Mouse (Mus musculus): ENCODE data around the gene Vmn2r110. TPM values are rescaled to one million over a fixed set of nuclear protein-coding genes. Genes with fewer than 3 reads are reported as not detected.

The Vmn2r110 gene
- not detected for polyA plus RNA-seq (2017; shearing (Covaris generic))

DNA sequence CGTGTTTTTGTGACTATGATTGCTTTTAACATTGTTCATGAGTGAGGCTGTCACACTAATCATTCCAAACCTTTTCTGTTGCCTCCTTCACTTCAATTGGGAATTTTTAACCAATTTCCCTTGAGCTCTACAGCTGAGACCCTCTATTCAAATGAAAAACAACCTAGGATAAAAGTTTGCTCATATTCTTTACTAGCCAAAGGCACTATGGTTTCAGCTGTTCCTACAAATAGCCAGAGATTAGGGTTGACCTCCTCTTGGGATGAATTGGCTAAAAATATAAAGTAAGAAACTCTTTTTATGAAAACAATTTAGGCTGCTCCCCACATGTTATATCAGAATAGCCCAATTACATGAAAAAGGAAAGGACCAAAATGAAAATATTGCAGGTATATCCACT, at the start of gene Vmn2r110:
Vmn2r110 (minus strand) TSS at position 101 of the 400 bp plus-strand sequence.

DNA sequence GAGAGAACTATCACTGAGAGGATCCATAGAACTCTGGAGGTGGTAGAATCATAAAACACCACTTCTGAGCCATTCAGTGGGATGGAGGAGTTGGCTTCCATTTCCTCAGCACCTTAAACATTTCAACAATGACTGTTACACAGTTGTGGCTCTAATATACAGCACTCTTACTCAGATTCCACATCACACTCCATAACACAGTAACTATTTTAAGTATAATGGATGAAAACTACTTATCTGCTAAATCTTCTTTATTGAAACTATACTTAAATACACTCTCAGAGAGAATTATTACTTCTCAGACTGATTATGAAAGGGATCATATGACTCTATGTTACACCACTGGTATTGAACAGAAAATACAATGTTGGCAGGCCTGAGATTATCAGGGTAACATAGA, 28.6 kb upstream of the Vmn2r110 start, which contains the start of gene Fpr-rs3:
Fpr-rs3 (minus strand) TSS at position 101 of the 400 bp plus-strand sequence.

DNA sequence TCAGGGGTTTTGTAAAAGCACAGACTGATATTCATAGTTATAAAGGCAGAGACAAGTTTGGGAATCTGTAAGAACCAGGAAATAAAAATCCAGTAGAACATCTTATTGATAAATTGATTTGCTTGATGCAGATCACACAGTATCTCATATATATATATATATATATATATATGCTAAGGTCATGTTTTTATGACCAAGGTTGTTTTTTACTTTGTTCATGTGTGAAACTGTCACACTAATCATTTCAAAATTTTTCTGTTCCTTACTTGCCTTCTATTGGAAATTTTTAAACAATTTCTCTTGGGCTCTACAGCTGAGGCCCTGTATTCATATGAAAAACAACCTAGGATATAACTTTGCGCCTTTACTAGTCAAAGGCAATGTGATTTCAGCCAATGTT, 31.6 kb downstream of the Vmn2r110 start, which contains the start of gene Vmn2r109:
Vmn2r109 (minus strand) TSS at position 101 of the 400 bp plus-strand sequence.

Other genes with a start within 250 kb of the Vmn2r110 start
- gene Vmn1r224, start 182.3 kb downstream of the Vmn2r110 start, polyA plus RNA-seq (2017; shearing (Covaris generic)), result not detected
- gene Vmn2r108, start 115.1 kb downstream of the Vmn2r110 start, polyA plus RNA-seq (2017; shearing (Covaris generic)), result not detected
- 0.45 TPM for gene Vmn1r225, start 98.3 kb downstream of the Vmn2r110 start, polyA plus RNA-seq (2017; shearing (Covaris generic))
- gene Vmn2r109, start 31.7 kb downstream of the Vmn2r110 start, polyA plus RNA-seq (2017; shearing (Covaris generic)), result not detected
- 0.50 TPM for gene Fpr-rs3, start 28.5 kb upstream of the Vmn2r110 start, polyA plus RNA-seq (2017; shearing (Covaris generic))
- not detected for gene Vmn1r226, start 86.4 kb upstream of the Vmn2r110 start, polyA plus RNA-seq (2017; shearing (Covaris generic))
- 0.07 TPM for gene Vmn1r227, start 133.4 kb upstream of the Vmn2r110 start, polyA plus RNA-seq (2017; shearing (Covaris generic))
- gene Vmn1r228, start 189.7 kb upstream of the Vmn2r110 start, polyA plus RNA-seq (2017; shearing (Covaris generic)), result not detected
- gene Vmn1r229, start 215.1 kb upstream of the Vmn2r110 start, polyA plus RNA-seq (2017; shearing (Covaris generic)), result 0.05 TPM
- not detected for gene Vmn1r230, start 244.0 kb upstream of the Vmn2r110 start, polyA plus RNA-seq (2017; shearing (Covaris generic))

Measured in effector memory CD4-positive, alpha-beta T cell, adult 7 months (primary cell).